Mouse (Mus musculus) heart, adult 2 months (tissue): ENCODE measurements around the gene Wdr5.

Source experiments
- CTCF ChIP-seq: fragments of 200-600 bp; IDR thresholded peaks from 2 replicates; pipeline ENCODE4 v1.8.1; 2022; ENCODE audit warnings: antibody characterized with exemption, mild to moderate bottlenecking, moderate library complexity
- POLR2A ChIP-seq: fragments of 200-500 bp; IDR thresholded peaks from 2 replicates; pipeline ENCODE4 v1.6.1; 2011; ENCODE audit warnings: mild to moderate bottlenecking, low read depth, low read length, control low read depth; ENCODE audit not compliant: insufficient read depth

GRCm38 (mm10) chr2:27514639-27515328 lies at the start of gene Wdr5:
- TF ChIP-seq POLR2A (peak; percentile 73), CTCF (peak; percentile 73)
